Mouse (Mus musculus) kidney, adult 2 months (tissue): ENCODE results near the gene Mocs3. TPM values are rescaled to one million over a fixed set of nuclear protein-coding genes. Genes with fewer than 3 reads are reported as not detected.

Experiments used
- DNase-seq: peaks from one replicate; pipeline ENCODE4 v3.0.0; 2021
- H3K27ac ChIP-seq: fragments of 200-500 bp; 2 replicates; pipeline ENCODE4 v1.5.1; 2012; ENCODE audit warnings: low read depth, low read length, control low read depth, inconsistent platforms; ENCODE audit not compliant: insufficient read depth
- H3K27me3 ChIP-seq: fragments of 200-500 bp; replicated peaks from 2 replicates; pipeline ENCODE4 v1.6.1; 2012; ENCODE audit warnings: mild to moderate bottlenecking, moderate library complexity, low read length, inconsistent platforms; ENCODE audit not compliant: control insufficient read depth, insufficient read depth
- H3K36me3 ChIP-seq: fragments of 200-500 bp; 2 replicates; pipeline ENCODE4 v1.6.1; 2012; ENCODE audit warnings: mild to moderate bottlenecking, moderate library complexity, low read length, inconsistent platforms; ENCODE audit not compliant: control insufficient read depth, insufficient read depth
- H3K4me1 ChIP-seq: fragments of 200-500 bp; 2 replicates; pipeline ENCODE4 v1.6.1; 2011; ENCODE audit warnings: low read length; ENCODE audit not compliant: control insufficient read depth, insufficient read depth
- H3K4me3 ChIP-seq: fragments of 200-500 bp; 2 replicates; pipeline ENCODE4 v1.5.1; 2011; ENCODE audit warnings: mild to moderate bottlenecking, low read depth, low read length, control low read depth; ENCODE audit not compliant: insufficient read depth
- CTCF ChIP-seq: fragments of 200-500 bp; conservative IDR thresholded peaks from 2 replicates; pipeline ENCODE4 v1.5.1; 2011; ENCODE audit warnings: low read depth, mild to moderate bottlenecking, control low read depth, low read length, moderate library complexity, mixed read lengths; ENCODE audit not compliant: insufficient read depth, insufficient read length
- POLR2A ChIP-seq: fragments of 200-500 bp; IDR thresholded peaks from one replicate; pipeline ENCODE4 v1.6.1; 2011; ENCODE audit warnings: low read depth, low read length, control low read depth
- WGBS: fragments of 180-500 bp; shearing (Covaris S2); methylation state at CpG from one replicate; pipeline ENCODE4 v1.1.7; 2018; 5-methylcytosine and 5-hydroxymethylcytosine counted together
- polyA plus RNA-seq: library from polyadenylated mRNA; depleted of rRNA; stranded (reverse); fragments of >200 nt; gene quantifications from 2 replicates; pipeline ENCODE4 v1.2.3, GENCODE M21; 2012

Mocs3 gene
- polyA plus RNA-seq, 1 experiment = 9.3 TPM

DNA sequence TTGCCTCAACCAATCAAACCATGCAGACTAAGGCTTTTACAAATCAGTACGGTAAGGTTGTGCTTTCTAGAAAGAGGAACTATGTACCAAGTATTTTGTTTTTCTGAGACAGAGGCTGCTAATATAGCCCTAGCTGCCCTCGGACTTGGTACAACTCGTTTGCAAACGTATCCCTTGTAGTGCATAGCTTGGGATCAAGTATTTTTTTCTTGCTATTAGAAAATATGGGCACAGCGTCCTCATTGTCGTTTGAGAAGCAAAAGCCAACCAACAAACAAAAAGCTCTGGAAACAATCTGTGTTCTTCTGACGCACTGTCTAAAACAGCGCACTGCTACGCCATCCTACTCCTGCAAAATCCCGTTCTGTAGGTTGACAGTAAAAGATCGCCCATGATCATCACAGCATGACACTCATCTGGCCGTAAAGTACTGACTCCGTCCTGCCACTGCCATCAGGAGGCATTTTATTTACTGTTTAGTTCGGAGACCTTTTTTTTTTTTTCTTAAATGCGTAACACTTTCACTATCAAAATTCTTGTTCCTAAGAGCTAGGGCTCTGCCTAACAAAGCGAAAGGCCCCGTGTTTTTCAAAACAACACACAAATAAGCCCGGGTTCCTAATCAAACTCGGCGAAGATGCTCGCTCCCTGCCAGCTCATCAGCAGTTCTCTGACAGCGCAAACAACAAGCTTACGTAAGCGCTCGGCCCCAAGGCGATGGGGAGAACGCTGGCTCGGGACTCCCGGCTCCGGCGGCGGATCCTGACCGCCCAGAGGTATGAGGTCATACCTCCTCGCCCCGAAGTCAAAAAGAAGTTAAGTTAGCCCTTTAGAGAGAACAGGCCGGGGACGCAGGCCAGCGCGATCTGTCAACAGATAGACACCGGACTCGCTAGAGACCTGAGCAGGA is 1.1 kb upstream of the Mocs3 start:
- Histone ChIP-seq H3K27ac (peak overlapping the region; percentile 95), H3K36me3 (no peaks in the 10 kb centered on the region; the same call in 1 of the 2 replicates), H3K27me3 (no peaks in the 10 kb centered on the region), H3K4me3 (peak overlapping the region; percentile 63), H3K4me1 (peaks cover 17% of the 10 kb centered on the region)
- 12% methylated on average over 41 of the region's 41 CpGs for WGBS
- peak; percentile 68 for DNase-seq
- TF ChIP-seq POLR2A (no peak), CTCF (no peak)

- no peak for TF ChIP-seq POLR2A
- TF ChIP-seq CTCF = no peak
- peak; percentile 8 for DNase-seq
- peak overlapping the region; percentile 63 for H3K4me3 ChIP-seq
- H3K27ac ChIP-seq = peak overlapping the region; percentile 95; the same call in 1 of the 2 replicates
- no peaks in the 10 kb centered on the region for H3K27me3 ChIP-seq
- H3K36me3 ChIP-seq = no peaks in the 10 kb centered on the region; the same call in 1 of the 2 replicates
- peaks cover 17% of the 10 kb centered on the region for H3K4me1 ChIP-seq
- 4% methylated on average over 100 of the region's 105 CpGs for WGBS
Observed at GRCm38 (mm10) chr2:168230773-168231470, 500 bp downstream of the Mocs3 start.

GRCm38 (mm10) chr2:168231471-168231829 is 1.0 kb downstream of the Mocs3 start:
- Histone ChIP-seq H3K4me3 (peak overlapping the region; percentile 63), H3K27me3 (no peaks in the 10 kb centered on the region), H3K4me1 (peaks cover 17% of the 10 kb centered on the region), H3K27ac (no peak overlapping the region), H3K36me3 (no peaks in the 10 kb centered on the region; the same call in 1 of the 2 replicates)
- 69% methylated on average over 33 of the region's 33 CpGs for WGBS
- TF ChIP-seq CTCF (no peak), POLR2A (no peak)
- no peak for DNase-seq

- WGBS = 85% methylated on average over 5 of the region's 5 CpGs
- peaks cover 14% of the 10 kb centered on the region for H3K4me1 ChIP-seq
Observed at GRCm38 (mm10) chr2:168233286-168233685, 2.9 kb downstream of the Mocs3 start.

DNA sequence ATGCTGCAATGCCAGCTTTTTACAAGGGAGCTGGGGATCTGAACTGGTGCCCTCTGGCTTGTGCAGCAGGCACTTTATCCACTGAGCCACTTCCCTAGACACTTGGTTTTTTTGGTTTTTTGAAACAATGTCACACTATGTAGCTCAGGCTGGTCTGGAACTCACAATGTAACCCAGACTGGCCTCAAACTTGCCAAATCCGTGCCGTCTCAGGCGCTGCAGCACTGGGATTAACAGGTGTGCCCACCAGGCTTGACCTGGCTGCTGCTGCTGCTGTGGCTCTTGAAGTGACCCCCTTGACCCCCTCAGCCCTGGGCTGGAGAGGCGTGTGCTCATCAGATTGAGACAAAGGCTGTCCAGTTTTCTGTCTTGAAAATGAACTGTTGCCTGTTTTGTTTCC is 7.9 kb downstream of the Mocs3 start:
- DNase-seq = no peak
- TF ChIP-seq CTCF (no peak), POLR2A (no peak)
- no peaks in the 10 kb centered on the region for H3K4me1 ChIP-seq
- 91% methylated on average over 4 of the region's 4 CpGs for WGBS
- H3K27me3 ChIP-seq = no peaks in the 10 kb centered on the region
- H3K4me3 ChIP-seq = no peak overlapping the region
- H3K36me3 ChIP-seq = no peaks in the 10 kb centered on the region
- no peak overlapping the region for H3K27ac ChIP-seq

More at GRCm38 (mm10) chr2:168233286-168233685, 2.9 kb downstream of the Mocs3 start:
- Histone ChIP-seq H3K27ac (no peak overlapping the region), H3K27me3 (no peaks in the 10 kb centered on the region), H3K36me3 (no peaks in the 10 kb centered on the region), H3K4me3 (no peak overlapping the region)
- DNase-seq = no peak
- TF ChIP-seq POLR2A (no peak), CTCF (no peak)

- no peak overlapping the region for H3K27ac ChIP-seq
- no peak for TF ChIP-seq CTCF
- no peak for TF ChIP-seq POLR2A
- no peaks in the 10 kb centered on the region for H3K36me3 ChIP-seq
- no peaks in the 10 kb centered on the region for H3K27me3 ChIP-seq
- H3K4me1 ChIP-seq = no peaks in the 10 kb centered on the region
- DNase-seq = no peak
- H3K4me3 ChIP-seq = no peak overlapping the region
Observed at GRCm38 (mm10) chr2:168242841-168243240, 12.4 kb downstream of the Mocs3 start.

- TF ChIP-seq POLR2A = no peak
- Histone ChIP-seq H3K4me1 (no peaks in the 10 kb centered on the region), H3K4me3 (no peak overlapping the region), H3K36me3 (no peaks in the 10 kb centered on the region), H3K27ac (no peak overlapping the region), H3K27me3 (no peaks in the 10 kb centered on the region)
- WGBS = 71% methylated on average over 4 of the region's 4 CpGs
- no peak for DNase-seq
Observed at GRCm38 (mm10) chr2:168243278-168243677, 12.9 kb downstream of the Mocs3 start.
